Comparison of ENCODE assay signal across 8 mouse cellular contexts in genomic region chr7:112788321-112788751, GRCm38 (mm10).
DNase-seq lines count a peak whose midpoint lies in the region; ATAC-seq and TF ChIP-seq lines count a peak whose summit lies in the region.

No protein-coding gene starts in this region.

- ATAC-seq in forebrain, embryonic 15.5 days (replicated peaks): peak; percentile 80
- peak; percentile 43 for ATAC-seq in kidney, embryonic 16.5 days (ENCODE audit: low FRiP score, low TSS enrichment)
- ATAC-seq in lung, postnatal 0 days: peak; percentile 95
- ATAC-seq in frontal cortex, adult (ENCODE audit: low TSS enrichment): no peak

- no peak for TF ChIP-seq POLR2A in cerebellum, adult 2 months (IDR thresholded peaks at IDR 0.05; ENCODE audit: borderline replicate concordance, insufficient read depth, low read length)

- no peaks in the 10 kb centered on the region for H3K36me3 ChIP-seq in forebrain, embryonic 15.5 days
- no peaks in the 10 kb centered on the region for H3K36me3 ChIP-seq in kidney, embryonic 16.5 days (ENCODE audit: insufficient read depth, low read length)
- no peaks in the 10 kb centered on the region for H3K36me3 ChIP-seq in lung, postnatal 0 days (ENCODE audit: insufficient read depth, low read length)

- H3K9ac ChIP-seq in forebrain, embryonic 15.5 days (replicated peaks): 0 out of 2 replicates have a peak overlapping the region, but pooled peaks have one; percentile 6
- H3K9ac ChIP-seq in kidney, embryonic 16.5 days (replicated peaks; ENCODE audit: low read length): no peak overlapping the region
- no peak overlapping the region for H3K9ac ChIP-seq in lung, postnatal 0 days (replicated peaks; ENCODE audit: low read depth)

- WGBS in forebrain, embryonic 15.5 days: 12% methylated on average over 7 of the region's 7 CpGs
- WGBS in kidney, embryonic 16.5 days: 36% methylated on average over 7 of the region's 7 CpGs
- 25% methylated on average over 7 of the region's 7 CpGs for WGBS in lung, postnatal 0 days
- 73% methylated on average over 7 of the region's 7 CpGs for WGBS in cerebellum, adult 2 months

- no peak for TF ChIP-seq CTCF in lung, postnatal 0 days (IDR thresholded peaks at IDR 0.05)
- TF ChIP-seq CTCF in cerebellum, adult 2 months (IDR thresholded peaks at IDR 0.05; ENCODE audit: borderline replicate concordance, insufficient read depth, low read depth, low read length): no peak

- peak; percentile 99 for TF ChIP-seq EP300 in lung, postnatal 0 days (IDR thresholded peaks at IDR 0.05)

- H3K27me3 ChIP-seq in forebrain, embryonic 15.5 days: no peaks in the 10 kb centered on the region
- no peaks in the 10 kb centered on the region for H3K27me3 ChIP-seq in kidney, embryonic 16.5 days (ENCODE audit: insufficient read depth, low read length)
- H3K27me3 ChIP-seq in lung, postnatal 0 days (replicated peaks; ENCODE audit: insufficient read depth, low read length): no peaks in the 10 kb centered on the region
- H3K27me3 ChIP-seq in cerebellum, adult 2 months (ENCODE audit: control insufficient read depth, insufficient read depth, low read length): no peaks in the 10 kb centered on the region; the same call in 1 of the 2 replicates

- peak overlapping the region; percentile 75 for H3K27ac ChIP-seq in forebrain, embryonic 15.5 days (replicated peaks)
- H3K27ac ChIP-seq in kidney, embryonic 16.5 days (ENCODE audit: low read length): peak overlapping the region; percentile 75
- peak overlapping the region; percentile 47 for H3K27ac ChIP-seq in lung, postnatal 0 days (ENCODE audit: low read length)
- H3K27ac ChIP-seq in cerebellum, adult 2 months (ENCODE audit: insufficient read depth, low read length): no peak overlapping the region

- DNase-seq in embryo, embryonic 10 days (ENCODE audit: low spot score): peak; percentile 56
- no peak for DNase-seq in embryo, embryonic 9.5 days (ENCODE audit: extremely low spot score)
- DNase-seq in lung, postnatal 0 days (ENCODE audit: low spot score): peak; percentile 97
- no peak for DNase-seq in right cerebral cortex, postnatal 10 days (ENCODE audit: low spot score in 2 of 2)
- no peak for DNase-seq in cerebellum, adult 2 months

- no peaks in the 10 kb centered on the region for H3K9me3 ChIP-seq in forebrain, embryonic 15.5 days
- H3K9me3 ChIP-seq in kidney, embryonic 16.5 days (ENCODE audit: low read length): no peaks in the 10 kb centered on the region
- no peaks in the 10 kb centered on the region for H3K9me3 ChIP-seq in lung, postnatal 0 days (ENCODE audit: low read length)

- H3K4me3 ChIP-seq in forebrain, embryonic 15.5 days: no peak overlapping the region
- no peak overlapping the region for H3K4me3 ChIP-seq in kidney, embryonic 16.5 days (ENCODE audit: low read length)
- no peak overlapping the region for H3K4me3 ChIP-seq in lung, postnatal 0 days (ENCODE audit: low read depth, low read length)
- H3K4me3 ChIP-seq in cerebellum, adult 2 months (replicated peaks; ENCODE audit: insufficient read depth, low read depth, low read length): no peak overlapping the region

- peaks cover 41% of the 10 kb centered on the region for H3K4me1 ChIP-seq in forebrain, embryonic 15.5 days
- peaks cover 64% of the 10 kb centered on the region for H3K4me1 ChIP-seq in kidney, embryonic 16.5 days (ENCODE audit: insufficient read depth, low read length)
- H3K4me1 ChIP-seq in lung, postnatal 0 days (ENCODE audit: insufficient read depth, low read depth, low read length): peaks cover 22% of the 10 kb centered on the region
- H3K4me1 ChIP-seq in cerebellum, adult 2 months (ENCODE audit: control insufficient read depth, insufficient read depth, low read length): no peaks in the 10 kb centered on the region

- H3K4me2 ChIP-seq in forebrain, embryonic 15.5 days (replicated peaks): no peak overlapping the region
- no peak overlapping the region for H3K4me2 ChIP-seq in kidney, embryonic 16.5 days (replicated peaks; ENCODE audit: low read depth, low read length)
- H3K4me2 ChIP-seq in lung, postnatal 0 days (replicated peaks; ENCODE audit: low read depth, low read length): no peak overlapping the region

Comparison
In these comparisons a context has a peak if more than half of its experiments do, and no peak if none do; other contexts are left out.
1. DNase-seq: peak in embryo, embryonic 10 days (single experiment) and lung, postnatal 0 days (single experiment); none in embryo, embryonic 9.5 days (single experiment), right cerebral cortex, postnatal 10 days (0 of 2) and cerebellum, adult 2 months (0 of 2).